Mouse (Mus musculus) G1E (cell line): ENCODE data around the gene Zbed5. TPM values are rescaled to one million over a fixed set of nuclear protein-coding genes. Genes with fewer than 3 reads are reported as not detected.
A peak's percentile ranks its signal among the peaks of the same experiment; 100 is the strongest.
"Not testable (repeated sequence)": the region's sequence is repeated elsewhere in the genome, so short reads cannot be mapped to it uniquely, and the experiment has no call there.

Source experiments
- ATAC-seq: 2 replicates; pipeline ENCODE4 v1.8.0; 2016; ENCODE audit warnings: mild to moderate bottlenecking; ENCODE audit not compliant: insufficient number of reproducible peaks, poor library complexity, low FRiP score, severe bottlenecking; ENCODE audit errors: extremely low read depth
- DNase-seq: peaks from one replicate; pipeline ENCODE4 v3.0.0; 2012; ENCODE audit warnings: low spot score
- H3K27me3 ChIP-seq: 2 replicates; pipeline ENCODE4 v1.6.1; 2012; ENCODE audit warnings: mild to moderate bottlenecking, low read length, inconsistent platforms; ENCODE audit not compliant: insufficient read depth
- H3K36me3 ChIP-seq: replicated peaks from 2 replicates; pipeline ENCODE3; 2012; ENCODE audit warnings: mild to moderate bottlenecking, inconsistent platforms
- H3K4me1 ChIP-seq: 2 replicates; pipeline ENCODE4 v1.6.1; 2012; ENCODE audit warnings: low read depth, low read length, inconsistent platforms, mixed read lengths; ENCODE audit not compliant: insufficient read depth
- H3K4me3 ChIP-seq: 2 replicates; pipeline ENCODE4 v1.5.1; 2012; ENCODE audit warnings: low read depth, mild to moderate bottlenecking, inconsistent platforms, low read length, moderate library complexity, mixed read lengths
- H3K9me3 ChIP-seq: replicated peaks from 2 replicates; pipeline ENCODE4 v1.6.1; 2012; ENCODE audit warnings: inconsistent platforms
- CTCF ChIP-seq: IDR thresholded peaks from 2 replicates; pipeline ENCODE4 v1.5.1; 2012; ENCODE audit warnings: low read depth, low read length, inconsistent platforms, mixed read lengths
- GATA1 ChIP-seq: IDR thresholded peaks from 2 replicates; pipeline ENCODE4 v1.6.1; 2012; ENCODE audit warnings: borderline replicate concordance, low read length, inconsistent platforms, mixed read lengths
- GATA2 ChIP-seq: IDR thresholded peaks from 2 replicates; pipeline ENCODE4 v1.6.1; 2012; ENCODE audit warnings: low read depth, low read length, inconsistent platforms, borderline replicate concordance
- POLR2AphosphoS5 ChIP-seq: IDR thresholded peaks from 2 replicates; pipeline ENCODE4 v1.6.1; 2012; ENCODE audit warnings: low read depth, low read length, inconsistent platforms; ENCODE audit not compliant: insufficient replicate concordance
- TAL1 ChIP-seq: conservative IDR thresholded peaks from 2 replicates; pipeline ENCODE4 v1.6.1; 2012; ENCODE audit warnings: low read depth, low read length, inconsistent platforms, mixed read lengths
- polyA plus RNA-seq: library from polyadenylated mRNA; stranded (reverse); fragments of >175 nt; gene quantifications from 2 replicates; pipeline ENCODE4 v1.2.3, GENCODE M21; 2012
- total RNA-seq, 2 experiments: library from RNA; stranded (forward) in 1 of 2; stranded (reverse) in 1 of 2; fragments of 200-1000 nt in 1 of 2; fragments of >200 nt in 1 of 2; fragmentation: Nextera tagmentation in 1 of 2; gene quantifications; 2 replicates each; pipeline ENCODE4 v1.2.3; 2014 to 2017

The Zbed5 gene
- total and polyA plus RNA-seq, 3 experiments, result 0.67 to 6.9 (median 1.4) TPM

DNA sequence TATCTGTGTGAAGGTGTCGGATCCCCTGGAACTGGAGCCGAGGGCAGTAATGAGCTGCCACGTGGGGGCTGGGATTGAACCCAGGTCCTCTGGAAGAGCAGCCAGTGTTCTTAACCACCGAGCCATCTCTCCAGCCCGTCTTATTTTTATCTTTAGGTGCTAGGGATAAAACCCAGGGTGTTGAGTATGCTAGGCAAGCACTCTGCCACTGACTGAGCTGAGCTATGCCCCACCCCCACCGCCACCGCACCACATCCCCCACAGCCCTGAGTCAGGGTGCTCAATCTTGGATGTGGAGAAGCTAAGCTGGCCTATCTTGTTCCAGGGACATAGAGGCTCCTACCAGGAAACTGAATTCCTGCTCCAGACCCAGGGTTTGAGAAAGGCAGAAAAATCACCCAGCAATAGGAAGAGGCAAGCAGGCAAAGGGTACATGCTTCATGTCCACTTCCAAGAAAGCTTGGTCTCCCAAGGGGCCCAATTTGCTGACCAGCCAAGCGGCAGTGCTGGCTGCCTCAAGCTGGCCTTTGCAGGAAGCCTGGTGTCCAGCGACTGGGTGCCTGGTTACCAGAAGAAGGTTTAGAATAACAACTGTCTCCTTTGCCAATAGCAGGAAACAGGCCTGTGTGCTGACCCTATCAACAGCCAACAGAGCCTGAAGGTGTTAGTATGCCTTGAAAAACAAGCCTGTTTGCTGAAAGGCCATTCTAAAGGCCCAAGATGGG lies 17.6 kb upstream of the Zbed5 start:
- ATAC-seq (no peak), DNase-seq (no peak)
- peaks cover 34% of the 10 kb centered on the region for H3K36me3 ChIP-seq
- no peaks in the 10 kb centered on the region for H3K9me3 ChIP-seq
- TF ChIP-seq TAL1 (no peak), GATA2 (no peak), CTCF (no peak), POLR2AphosphoS5 (no peak), GATA1 (no peak)
- H3K27me3 ChIP-seq, result peaks cover 11% of the 10 kb centered on the region
- H3K4me1 ChIP-seq, result peaks cover 5% of the 10 kb centered on the region
- H3K4me3 ChIP-seq, result no peak overlapping the region

GRCm38 (mm10) chr5:129878946-129879345 lies 16.6 kb upstream of the Zbed5 start:
- ATAC-seq (no peak), DNase-seq (no peak)
- Histone ChIP-seq H3K27me3 (peaks cover 4% of the 10 kb centered on the region), H3K36me3 (peaks cover 41% of the 10 kb centered on the region), H3K4me3 (no peak overlapping the region), H3K9me3 (no peaks in the 10 kb centered on the region), H3K4me1 (peaks cover 7% of the 10 kb centered on the region)
- TF ChIP-seq GATA1, result no peak
- no peak for TF ChIP-seq GATA2
- no peak for TF ChIP-seq POLR2AphosphoS5
- TF ChIP-seq CTCF, result no peak
- TF ChIP-seq TAL1, result no peak

- peaks cover 10% of the 10 kb centered on the region; the same call in 1 of the 2 replicates for H3K4me1 ChIP-seq
- H3K4me3 ChIP-seq, result no peak overlapping the region
- ATAC-seq (no peak), DNase-seq (no peak)
- TF ChIP-seq GATA1 (no peak), POLR2AphosphoS5 (no peak), CTCF (no peak), GATA2 (no peak), TAL1 (no peak)
- H3K9me3 ChIP-seq, result no peaks in the 10 kb centered on the region
- peaks cover 50% of the 10 kb centered on the region for H3K36me3 ChIP-seq
- 0 out of 2 replicates have a peak, but pooled peaks cover under 1% of the 10 kb centered on the region for H3K27me3 ChIP-seq
Measured at GRCm38 (mm10) chr5:129879888-129880287, 15.6 kb upstream of the Zbed5 start.

DNA sequence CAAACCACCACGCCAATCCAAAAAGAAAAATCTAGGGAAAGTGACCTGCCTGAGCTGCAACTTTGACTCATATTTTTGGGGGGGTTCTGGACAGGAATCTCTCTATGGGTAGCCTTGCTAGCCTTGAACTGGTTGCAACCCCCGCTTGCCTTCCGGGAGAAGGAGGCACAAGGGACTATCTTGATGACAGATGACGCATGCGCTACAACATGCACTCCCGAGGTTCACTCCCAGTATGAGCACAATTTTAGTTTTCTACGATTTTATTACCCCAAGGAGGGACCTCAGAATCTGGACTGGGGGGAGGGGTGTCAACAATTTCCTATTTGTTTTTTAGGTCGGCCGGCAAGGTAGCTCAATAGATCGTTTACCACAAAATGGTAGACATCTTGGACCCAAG lies 9.3 kb upstream of the Zbed5 start:
- Histone ChIP-seq H3K36me3 (peaks cover 40% of the 10 kb centered on the region), H3K4me1 (peaks cover 25% of the 10 kb centered on the region), H3K9me3 (no peaks in the 10 kb centered on the region), H3K4me3 (peak overlapping the region; percentile 80), H3K27me3 (no peaks in the 10 kb centered on the region)
- no peak for ATAC-seq
- peak; percentile 36 for DNase-seq
- no peak for TF ChIP-seq CTCF
- TF ChIP-seq GATA2, result no peak
- TF ChIP-seq GATA1, result no peak
- no peak for TF ChIP-seq POLR2AphosphoS5
- TF ChIP-seq TAL1, result no peak

DNA sequence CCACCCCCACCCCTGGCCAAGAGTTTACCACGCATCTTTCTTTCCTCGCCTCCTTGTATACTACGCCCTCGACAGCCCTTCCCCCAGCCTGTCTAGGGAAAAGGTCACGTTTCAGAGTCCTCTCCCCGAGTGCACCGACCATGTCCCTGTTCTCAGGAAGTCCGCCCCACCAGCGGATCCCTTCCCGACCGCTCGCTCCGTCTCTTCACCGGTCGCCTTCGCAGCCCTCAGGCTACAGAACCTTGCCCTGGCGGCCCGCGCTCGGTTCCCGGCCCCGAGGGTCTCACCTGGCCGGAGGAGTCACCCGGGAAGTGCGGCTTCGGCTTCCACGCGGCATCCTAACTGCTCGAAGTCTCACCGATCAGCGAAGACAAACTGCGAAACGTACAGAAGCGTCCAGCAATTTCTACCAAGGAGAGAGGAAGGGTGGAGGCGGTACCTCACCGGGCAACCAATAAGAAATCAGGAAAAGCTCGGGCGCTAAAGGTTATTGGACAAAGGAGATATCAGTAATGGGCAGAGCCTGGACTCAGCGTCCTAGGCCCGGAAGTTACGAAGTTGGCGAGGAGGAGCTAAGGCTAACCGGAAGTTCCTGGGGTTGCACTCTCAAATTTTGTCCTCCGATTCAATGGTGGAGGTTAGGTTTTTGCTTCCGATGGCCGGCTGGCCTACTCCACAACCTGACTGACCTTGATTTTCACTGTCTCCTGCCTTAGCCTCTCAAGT lies 8.4 kb upstream of the Zbed5 start, which contains the start of gene Chchd2:
Chchd2 (minus strand) TSS at position 560 of the 726 bp plus-strand sequence.
- ATAC-seq (peak; percentile 100), DNase-seq (peak; percentile 85)
- peaks cover 32% of the 10 kb centered on the region for H3K36me3 ChIP-seq
- peaks cover 25% of the 10 kb centered on the region for H3K4me1 ChIP-seq
- H3K9me3 ChIP-seq, result no peaks in the 10 kb centered on the region; the same call in 1 of the 2 replicates
- peaks cover under 1% of the 10 kb centered on the region; the same call in 1 of the 2 replicates for H3K27me3 ChIP-seq
- TF ChIP-seq CTCF (no peak), POLR2AphosphoS5 (peak; percentile 87; the same call in 1 of the 2 replicates), GATA2 (no peak), TAL1 (no peak)
- peak within 1 kb of the TSS; percentile 80 for H3K4me3 ChIP-seq

- peaks cover 16% of the 10 kb centered on the region for H3K4me1 ChIP-seq
- not testable (repeated sequence) for DNase-seq, ATAC-seq, H3K36me3 ChIP-seq, H3K9me3 ChIP-seq, H3K4me3 ChIP-seq, H3K27me3 ChIP-seq
Measured at GRCm38 (mm10) chr5:129890390-129890789, 5.1 kb upstream of the Zbed5 start.
